Mouse (Mus musculus) liver, postnatal 0 days (tissue): ENCODE data around the gene Kif21a.

Experiments used
- CTCF ChIP-seq: sonication (generic); IDR thresholded peaks from 2 replicates; pipeline ENCODE4 v1.5.1; 2016; ENCODE audit warnings: antibody characterized with exemption, low read depth
- EP300 ChIP-seq: IDR thresholded peaks from 2 replicates; pipeline ENCODE4 v1.6.1; 2016; ENCODE audit warnings: antibody characterized with exemption, low read depth, mild to moderate bottlenecking

DNA sequence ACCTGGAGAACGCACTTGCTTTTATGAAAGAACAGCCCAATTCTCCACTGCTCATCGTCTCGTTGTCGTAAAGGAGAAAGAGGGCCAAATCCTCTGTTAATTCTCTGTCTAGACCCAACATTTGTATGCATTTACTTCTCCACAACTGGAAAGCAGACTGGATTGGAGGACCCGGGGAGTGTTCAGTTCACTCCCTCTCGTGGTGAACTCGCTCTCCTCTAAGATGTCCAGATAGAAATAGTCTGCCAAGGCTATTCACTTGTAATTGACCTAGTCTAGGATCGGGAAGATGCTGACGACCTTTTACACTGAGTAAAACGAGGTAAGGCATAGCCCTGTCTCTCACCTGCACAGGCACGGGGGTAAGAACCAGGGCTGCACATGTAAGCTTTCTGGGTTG, 2.1 kb downstream of the Kif21a start:
- no peak for TF ChIP-seq CTCF
- no peak for TF ChIP-seq EP300
